Mouse (Mus musculus): ENCODE measurements around the gene Adssl1. TPM values are rescaled to one million over a fixed set of nuclear protein-coding genes. Genes with fewer than 3 reads are reported as not detected.

Gene Adssl1
- polyA plus RNA-seq, 1 experiment, result not detected

DNA sequence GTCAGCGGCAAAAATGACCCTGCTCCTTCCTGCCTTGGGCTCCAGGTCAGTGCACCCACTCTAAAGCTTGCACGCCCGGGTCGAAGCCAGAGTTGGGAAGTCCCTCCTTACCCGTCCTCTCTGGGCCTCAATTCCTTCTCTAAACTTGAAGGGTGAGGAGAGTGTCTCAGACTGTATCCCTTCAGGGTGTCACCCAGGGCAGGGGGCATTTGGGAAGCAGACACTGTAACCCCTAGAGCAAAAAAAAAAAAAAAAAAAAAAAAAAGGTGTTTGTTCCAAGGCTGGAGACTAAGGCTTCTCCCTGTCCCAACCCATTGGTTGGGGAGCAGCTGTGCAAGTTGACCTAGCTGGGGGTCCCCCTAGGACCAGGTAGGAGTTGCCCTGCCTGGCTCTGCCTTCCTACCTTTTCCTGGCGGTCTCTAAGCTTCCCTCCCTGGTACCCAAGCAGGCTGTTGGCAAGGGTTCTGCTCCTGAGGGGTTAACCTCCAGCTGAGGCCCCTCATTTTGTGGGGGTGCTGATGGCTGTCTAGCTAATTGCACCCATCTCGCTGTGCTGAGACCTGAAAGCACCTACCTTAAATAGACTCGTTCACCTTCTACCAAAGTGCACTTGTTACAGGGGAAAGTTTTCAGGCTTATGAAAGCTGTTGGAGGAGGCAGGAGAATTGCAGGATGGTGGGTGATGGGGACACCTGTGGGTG, 30.2 kb upstream of the Adssl1 start:
- TF ChIP-seq GATA1 (IDR thresholded peaks at IDR 0.05; ENCODE audit: low read length), result no peak

DNA sequence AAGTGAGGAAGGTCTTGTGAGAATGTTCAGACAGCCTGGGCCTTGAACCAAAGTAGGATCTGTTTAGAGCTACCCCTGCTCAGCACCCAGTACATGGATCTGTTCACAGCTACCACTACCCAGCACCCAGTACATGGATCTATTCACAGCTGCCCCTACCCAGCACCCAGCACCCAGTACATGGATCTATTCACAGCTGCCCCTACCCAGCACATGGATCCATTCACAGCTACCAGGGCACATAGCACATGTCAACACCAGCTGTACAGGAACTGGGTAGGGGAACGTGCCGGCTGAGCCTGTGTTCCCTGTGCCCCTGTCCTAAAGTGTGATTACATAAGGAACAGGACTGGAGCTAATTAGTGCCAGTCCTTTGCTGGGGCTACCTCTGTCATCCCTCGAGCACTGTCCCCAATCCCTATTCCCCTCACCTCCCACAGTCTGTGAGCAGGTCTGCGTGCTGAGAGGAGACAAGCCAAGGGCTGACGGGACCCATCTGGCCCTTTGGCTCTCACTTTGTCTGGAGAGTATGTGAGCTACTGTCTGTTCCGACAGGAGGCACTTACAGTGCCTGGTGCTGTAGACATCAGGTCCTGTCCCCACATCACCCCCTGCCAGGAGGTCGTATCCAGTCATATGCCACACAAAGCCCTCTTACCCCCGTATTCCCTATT, 29.1 kb upstream of the Adssl1 start:
- TF ChIP-seq GATA1 (IDR thresholded peaks at IDR 0.05; ENCODE audit: low read length), result no peak

DNA sequence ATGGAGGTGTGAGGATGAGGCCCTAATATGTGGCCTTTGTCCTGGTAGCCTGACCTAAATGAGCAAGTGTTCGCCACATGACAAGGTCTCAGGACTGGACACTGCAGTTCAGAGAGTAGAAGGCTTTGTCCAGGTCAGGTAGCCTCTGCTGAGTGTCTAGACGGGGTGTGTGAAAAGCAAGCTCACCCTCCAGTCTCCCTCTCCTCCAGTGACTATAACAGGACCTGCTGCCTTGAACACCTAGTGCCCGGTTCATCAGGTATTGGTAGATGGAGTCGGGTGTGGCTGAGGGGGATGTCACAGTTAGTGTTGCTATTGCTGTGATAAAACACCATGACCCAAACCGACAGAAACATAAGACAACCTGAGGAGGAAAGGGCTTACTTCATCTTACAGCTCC, 28.6 kb upstream of the Adssl1 start:
- TF ChIP-seq GATA1 (IDR thresholded peaks at IDR 0.05; ENCODE audit: low read length), result no peak

DNA sequence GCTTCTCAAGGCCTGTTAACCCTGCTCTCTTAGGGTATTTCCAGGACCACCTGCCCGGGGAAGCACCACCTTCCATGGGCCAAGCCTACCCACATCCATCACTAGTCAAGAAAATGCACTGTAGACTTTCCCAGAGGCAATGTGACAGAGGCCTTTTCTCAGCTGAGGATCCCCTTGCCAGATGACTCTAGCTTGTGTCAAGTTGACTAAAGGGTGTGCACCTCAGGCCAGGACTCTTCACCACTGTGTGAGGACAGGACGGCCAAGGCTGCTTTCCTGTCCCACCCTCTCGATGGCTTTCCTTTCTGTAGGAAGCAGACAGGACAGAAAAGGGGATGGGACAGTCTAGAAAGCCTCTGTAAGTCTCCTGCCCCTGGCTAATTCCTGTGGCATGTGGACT, 28.1 kb upstream of the Adssl1 start:
- no peak for TF ChIP-seq GATA1 (IDR thresholded peaks at IDR 0.05; ENCODE audit: low read length)

DNA sequence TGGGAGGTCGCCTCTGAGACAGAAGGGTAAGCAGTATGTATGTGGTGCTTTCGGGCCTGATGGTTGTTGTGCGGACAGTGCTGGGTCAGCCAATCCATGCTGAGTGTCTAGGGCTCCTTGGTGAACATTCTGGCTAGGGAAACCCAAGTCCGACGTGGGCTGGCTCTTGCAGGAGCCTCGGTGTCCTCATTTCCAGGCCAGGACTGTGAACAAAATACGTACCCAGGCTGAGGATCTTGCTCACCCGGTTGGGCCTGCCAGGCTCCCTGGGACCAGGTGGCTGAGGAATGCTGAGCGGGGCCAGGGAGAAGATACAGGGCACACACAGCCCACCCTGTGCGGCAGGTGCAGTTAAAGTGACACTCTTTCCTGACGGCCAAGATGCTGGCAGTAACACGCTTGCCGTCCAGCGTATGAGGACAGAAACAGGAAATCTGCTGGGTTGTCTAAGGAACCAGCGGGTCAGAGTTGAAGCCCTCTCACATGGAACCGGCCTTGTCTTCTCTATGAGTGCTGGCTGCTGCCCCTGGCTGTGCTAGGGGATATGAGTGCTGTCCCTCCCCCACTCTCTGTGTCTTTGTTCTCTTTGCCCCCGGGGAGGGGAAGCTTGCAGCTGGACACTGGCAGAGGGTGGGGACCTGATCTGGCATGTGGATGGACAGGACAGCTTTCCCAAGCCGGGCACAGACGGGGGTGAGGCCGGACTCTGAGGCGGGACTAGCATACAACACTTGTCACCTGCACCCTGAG, 26.7 kb upstream of the Adssl1 start:
- TF ChIP-seq GATA1 (IDR thresholded peaks at IDR 0.05; ENCODE audit: low read length), result no peak

DNA sequence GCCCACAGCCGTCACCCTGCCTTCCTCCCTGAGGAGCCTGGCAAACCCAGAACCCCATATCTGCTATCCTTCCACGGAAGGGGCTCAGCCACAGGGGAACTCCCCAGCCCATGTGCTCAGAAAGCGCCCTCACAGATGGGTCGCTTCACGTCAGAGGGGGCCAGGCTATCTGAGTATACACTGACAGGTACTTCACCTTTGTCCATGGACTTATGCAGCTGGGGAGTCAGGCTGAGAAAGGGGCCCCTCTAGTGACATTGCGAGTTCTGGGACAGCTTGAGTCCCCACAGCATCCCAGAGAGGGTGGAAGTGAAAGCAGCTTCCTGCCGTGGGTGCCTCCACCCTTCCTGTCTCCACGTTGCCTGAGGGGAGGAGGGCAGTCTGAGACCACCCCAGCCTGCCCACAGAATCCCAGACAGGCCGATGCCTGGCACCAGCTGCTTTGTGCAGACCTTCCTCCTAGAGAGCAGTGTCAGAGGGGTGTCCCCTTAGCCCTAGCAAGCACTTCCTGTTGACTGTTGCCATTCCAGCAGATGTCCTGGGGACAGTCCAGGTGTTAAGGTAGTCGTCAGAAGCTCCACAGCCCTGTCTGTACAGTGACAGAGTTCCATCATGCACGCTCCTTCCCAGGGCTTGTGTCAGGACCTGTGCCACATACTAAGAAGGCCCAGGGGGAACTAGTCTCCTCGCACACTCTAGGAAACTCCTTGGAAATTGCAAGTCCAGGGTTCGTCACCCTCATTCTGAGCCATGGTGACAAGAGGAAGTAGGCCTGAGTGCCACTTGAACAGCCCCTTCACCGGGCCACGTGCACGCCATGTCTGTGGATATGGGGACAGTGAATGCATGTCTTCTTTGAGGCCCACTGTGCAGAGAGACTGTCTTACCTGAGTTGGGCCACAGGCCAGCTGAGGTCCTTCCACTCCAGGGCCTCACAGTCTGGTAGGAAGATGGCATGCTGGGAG, 25.6 kb upstream of the Adssl1 start:
- no peak for TF ChIP-seq GATA1 (IDR thresholded peaks at IDR 0.05; ENCODE audit: low read length)

DNA sequence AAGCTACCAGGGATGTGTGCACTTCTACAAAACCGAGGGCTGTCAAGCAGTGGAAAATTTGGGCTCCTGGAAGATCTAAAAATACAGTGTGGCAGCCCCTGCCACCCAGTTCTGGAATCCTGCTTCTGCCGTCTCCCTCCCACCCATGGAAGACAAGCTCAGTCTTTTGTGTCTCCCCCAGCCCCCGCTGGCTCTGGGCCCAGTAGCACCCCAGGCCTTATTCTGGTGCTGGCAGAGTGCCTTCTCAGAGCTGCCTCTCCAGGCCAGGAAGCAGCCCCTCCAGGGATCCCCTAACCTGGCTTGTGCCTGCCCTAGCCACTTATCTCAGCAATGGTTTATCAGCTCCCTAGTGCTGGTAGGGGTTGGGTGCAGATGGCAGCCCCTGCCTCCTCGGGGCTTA, 24.9 kb upstream of the Adssl1 start:
- no peak for TF ChIP-seq GATA1 (IDR thresholded peaks at IDR 0.05; ENCODE audit: low read length)

DNA sequence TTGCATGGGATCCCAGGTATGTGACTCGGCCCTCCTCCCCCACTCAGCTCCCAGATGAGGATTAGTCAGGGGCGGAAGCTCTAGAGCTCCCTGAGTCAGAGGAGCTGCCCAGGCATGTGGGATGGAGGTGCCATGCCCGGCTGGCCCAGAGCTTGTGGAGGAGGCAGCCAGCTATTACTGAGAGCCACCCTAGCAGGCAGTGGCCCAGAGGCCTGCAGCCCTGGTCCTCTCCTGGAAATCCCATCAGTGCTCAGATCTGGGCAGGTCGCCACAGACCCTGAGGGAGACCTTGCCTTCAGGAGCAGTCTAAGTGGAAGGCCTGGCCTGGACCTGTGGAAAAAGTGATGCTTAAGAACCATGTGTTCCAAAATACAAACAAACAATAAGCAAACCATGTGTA, 24.2 kb upstream of the Adssl1 start:
- no peak for TF ChIP-seq GATA1 (IDR thresholded peaks at IDR 0.05; ENCODE audit: low read length)

DNA sequence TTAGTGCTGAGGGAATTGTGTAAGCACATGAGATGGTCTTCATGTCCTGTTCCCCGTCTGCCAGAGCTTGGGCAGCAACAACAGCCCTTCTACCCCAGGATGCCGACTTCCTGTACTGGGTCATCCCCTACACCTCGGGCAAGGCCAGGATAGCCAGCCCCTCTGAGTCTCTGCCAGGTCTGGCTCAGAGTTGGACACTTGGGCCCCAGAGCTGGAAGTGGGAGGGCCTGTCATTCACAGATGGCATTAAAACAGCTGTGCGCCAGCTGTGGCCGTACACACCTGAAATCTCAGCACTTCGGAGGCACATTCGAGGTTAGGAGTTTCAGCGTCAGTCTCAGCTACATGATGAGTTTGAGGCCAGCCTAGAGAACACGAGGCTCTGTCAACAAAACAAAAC, 23.4 kb upstream of the Adssl1 start:
- no peak for TF ChIP-seq GATA1 (IDR thresholded peaks at IDR 0.05; ENCODE audit: low read length)

DNA sequence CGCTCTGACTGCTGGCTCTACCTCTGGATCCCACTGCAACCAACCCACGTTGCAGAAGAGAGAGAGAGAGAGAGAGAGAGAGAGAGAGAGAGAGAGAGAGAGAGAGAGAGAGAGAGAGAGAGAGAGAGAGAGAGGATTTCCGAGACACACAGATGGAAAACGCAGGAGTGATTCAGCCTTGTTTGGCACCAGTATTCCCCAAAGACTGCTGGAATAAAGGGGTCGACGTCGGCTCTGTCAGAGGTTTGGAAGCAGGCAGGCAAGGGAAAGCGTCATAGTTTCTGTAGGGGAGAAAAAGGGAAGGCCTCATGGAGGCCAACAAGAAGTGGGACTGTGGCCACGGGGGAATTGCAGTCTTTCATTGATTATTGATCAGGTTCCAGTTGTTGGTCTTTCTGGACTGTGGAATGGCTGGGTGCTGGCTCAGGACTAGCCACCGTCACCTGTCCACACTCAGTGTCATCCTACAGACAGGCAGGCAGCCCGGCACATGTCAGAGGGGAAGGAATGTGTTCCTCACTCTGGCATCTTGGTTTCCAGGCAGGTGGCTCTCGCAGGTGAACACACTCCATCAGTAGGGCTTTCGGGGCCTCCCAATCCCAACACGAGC, 22.8 kb upstream of the Adssl1 start:
- TF ChIP-seq GATA1 (IDR thresholded peaks at IDR 0.05; ENCODE audit: low read length), result no peak

DNA sequence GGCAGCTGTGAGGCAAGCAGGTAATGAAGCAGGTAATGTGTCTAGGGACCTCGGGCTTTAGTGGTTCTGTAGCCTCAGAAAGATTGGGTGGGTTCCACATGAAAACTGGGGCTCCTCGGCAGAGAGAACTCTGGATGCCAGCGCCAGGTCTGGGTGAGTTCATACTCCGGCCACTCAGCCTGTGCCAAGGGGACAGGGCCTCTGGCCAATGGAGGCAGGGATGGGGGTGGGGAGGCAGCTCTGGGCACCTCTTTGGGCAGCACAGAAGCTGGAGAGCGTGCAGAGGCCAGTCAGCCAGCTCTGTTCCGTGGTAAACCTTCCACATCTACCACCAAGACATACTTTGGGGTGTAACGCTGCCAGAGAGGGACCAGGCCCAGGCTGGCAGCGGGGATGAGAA, 22.2 kb upstream of the Adssl1 start:
- no peak for TF ChIP-seq GATA1 (IDR thresholded peaks at IDR 0.05; ENCODE audit: low read length)

DNA sequence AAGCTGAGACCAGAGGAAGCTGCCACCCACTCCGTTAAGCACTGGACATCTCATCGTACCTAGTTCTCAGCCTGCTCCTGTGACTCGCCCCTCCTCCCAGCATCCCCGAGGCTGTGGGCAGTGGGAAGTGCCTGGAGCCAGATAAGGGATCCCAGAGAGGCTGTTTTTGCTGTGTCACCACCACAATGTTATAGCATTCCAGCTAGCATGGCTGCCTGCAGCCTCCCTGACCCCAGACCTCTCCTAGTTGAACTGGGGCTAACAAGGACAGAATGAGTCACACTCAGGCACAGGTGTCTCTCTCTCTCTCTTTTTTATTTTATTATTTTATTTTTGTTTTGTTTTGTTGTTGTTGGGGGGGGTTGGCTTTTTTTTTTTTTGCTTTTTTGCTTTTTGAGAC, 20.6 kb upstream of the Adssl1 start:
- TF ChIP-seq GATA1 (IDR thresholded peaks at IDR 0.05; ENCODE audit: low read length), result peak; percentile 62

DNA sequence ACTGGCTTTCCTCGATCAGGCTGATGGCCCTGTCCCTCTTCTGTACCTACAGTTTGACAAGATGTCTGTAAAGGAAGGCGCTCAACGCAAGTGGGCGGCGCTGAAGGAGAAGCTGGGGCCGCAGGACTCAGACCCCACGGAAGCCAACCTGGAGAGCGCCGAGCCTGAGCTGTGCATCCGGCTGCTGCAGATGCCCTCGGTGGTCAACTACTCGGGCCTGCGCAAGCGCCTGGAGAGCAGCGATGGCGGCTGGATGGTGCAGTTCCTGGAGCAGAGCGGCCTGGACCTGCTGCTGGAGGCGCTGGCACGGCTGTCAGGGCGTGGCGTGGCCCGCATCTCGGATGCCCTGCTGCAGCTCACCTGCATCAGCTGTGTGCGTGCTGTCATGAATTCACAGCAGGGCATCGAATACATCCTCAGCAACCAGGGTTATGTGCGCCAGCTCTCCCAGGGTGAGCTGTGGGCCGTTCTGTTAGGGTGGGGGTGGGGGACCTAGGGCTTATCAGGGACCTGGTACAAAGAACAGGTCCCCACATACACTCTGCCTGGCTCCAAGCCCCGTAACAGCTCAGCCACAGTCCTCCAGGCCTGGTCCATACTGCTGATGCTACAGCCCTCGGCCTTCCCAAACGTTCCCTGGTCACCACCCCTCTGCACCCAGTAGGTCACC, 19.8 kb upstream of the Adssl1 start:
- TF ChIP-seq GATA1 (IDR thresholded peaks at IDR 0.05; ENCODE audit: low read length), result no peak

DNA sequence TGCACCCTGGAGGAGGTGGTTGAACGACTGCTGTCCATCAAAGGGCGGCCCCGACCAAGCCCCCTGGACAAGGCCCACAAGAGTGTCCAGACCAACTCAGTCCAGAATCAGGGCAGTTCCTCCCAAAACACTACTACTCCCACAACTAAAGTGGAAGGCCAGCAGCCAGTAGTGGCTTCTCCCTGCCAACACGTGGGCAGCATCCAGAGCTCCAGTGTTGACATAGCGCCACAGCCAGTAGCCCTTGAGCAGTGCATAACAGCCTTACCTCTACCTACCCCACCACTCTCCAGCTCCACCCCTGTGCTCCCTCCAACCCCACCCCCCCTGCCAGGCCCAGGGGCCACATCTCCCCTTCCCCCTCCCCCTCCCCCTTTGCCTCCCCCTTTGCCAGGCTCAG, 15.8 kb upstream of the Adssl1 start:
- TF ChIP-seq GATA1 (IDR thresholded peaks at IDR 0.05; ENCODE audit: low read length), result no peak

Measured in G1E-ER4 (cell line).